9 mouse cellular contexts compared by ENCODE assay signal in the genomic region with DNA sequence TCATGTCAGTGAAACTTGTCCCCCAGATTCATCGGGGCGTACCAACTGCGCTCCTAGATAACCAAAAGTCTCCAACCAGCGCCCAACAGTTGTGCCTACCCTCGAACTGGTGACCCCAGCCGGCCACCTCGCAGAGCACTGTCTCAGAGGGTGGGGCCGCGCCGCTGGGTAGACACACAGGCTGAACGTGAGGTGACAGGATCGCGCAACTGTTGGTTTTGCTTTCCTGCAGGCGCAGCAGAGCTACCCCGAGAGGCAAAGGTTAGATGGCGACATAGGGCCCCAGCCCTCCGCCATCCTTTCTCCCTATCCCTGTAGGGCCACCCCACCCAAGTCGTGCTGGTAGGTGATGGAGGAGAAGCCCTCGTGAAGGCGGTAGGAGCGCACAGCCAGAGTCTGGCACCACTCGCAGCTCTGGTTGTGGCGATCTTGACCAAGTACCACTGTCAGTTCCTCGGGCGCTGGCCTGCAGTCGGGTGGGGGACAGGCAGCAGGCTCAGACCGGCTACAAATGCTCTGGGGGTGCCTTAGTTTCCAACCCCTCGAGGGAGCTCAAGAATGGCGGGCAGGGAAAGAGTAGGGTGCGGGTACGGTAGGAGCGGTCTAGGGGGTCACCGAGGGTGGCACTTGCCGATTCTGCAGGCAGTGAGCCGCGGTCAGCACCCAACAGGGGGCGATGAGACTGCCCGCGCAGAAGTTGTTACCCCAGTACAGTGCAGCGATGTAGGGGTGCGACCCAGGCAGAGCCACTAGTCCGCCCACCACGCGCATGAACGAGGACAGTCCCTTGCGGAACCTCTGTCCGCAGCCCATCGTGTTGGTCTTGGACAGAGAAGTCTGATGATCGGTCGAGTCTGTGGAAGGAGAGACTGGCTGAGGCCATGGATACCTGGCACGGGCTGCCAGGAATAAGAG. TPM values are rescaled to one million over a fixed set of nuclear protein-coding genes. Genes with fewer than 3 reads are reported as not detected.
A peak's percentile ranks its signal among the peaks of the same experiment; 100 is the strongest.
DNase-seq lines count a peak whose midpoint lies in the region; ATAC-seq and TF ChIP-seq lines count a peak whose summit lies in the region.
"Had no signal": no experiment of that assay in that cellular context is flagged by ENCODE, and none has a peak within 500 bp of the region (broad histone marks: within the 10 kb centered on the region; RNA-seq: fewer than 3 reads in every experiment).

No protein-coding gene starts in this region.

- no peak overlapping the region for H3K9ac ChIP-seq in limb, embryonic 14.5 days (ENCODE audit: low read depth, low read length, severe bottlenecking)
- H3K9ac ChIP-seq in stomach, embryonic 15.5 days: no peak overlapping the region

- H3K27me3 ChIP-seq in thymus, adult 2 months (ENCODE audit: control insufficient read depth, insufficient read depth, low read length): peaks cover 12% of the 10 kb centered on the region; the same call in 1 of the 2 replicates
- peaks cover 34% of the 10 kb centered on the region for H3K27me3 ChIP-seq in limb, embryonic 14.5 days (ENCODE audit: control insufficient read depth, insufficient read depth, low read length)
- peaks cover 40% of the 10 kb centered on the region for H3K27me3 ChIP-seq in stomach, embryonic 15.5 days (replicated peaks)

- intact Hi-C loops in gastrocnemius, adult 2 months (cut with DNase I): loop anchor here (1.0 kb wide), 1 partner anchor 51 kb away; no protein-coding TSS in a partner anchor
- intact Hi-C loops in gastrocnemius, postnatal 14 days (cut with DNase I; ENCODE audit: low total_unique reads): loop anchor here (2.0 to 5.0 kb wide), 2 partner anchors 49 to 97 kb away; no protein-coding TSS in a partner anchor
- intact Hi-C loops in left cerebral cortex, postnatal 4 days (cut with DNase I): loop anchor here (5.0 kb wide), 1 partner anchor 97 kb away; no protein-coding TSS in a partner anchor

- no peaks in the 10 kb centered on the region for H3K9me3 ChIP-seq in limb, embryonic 14.5 days (ENCODE audit: control insufficient read depth, low read length)
- H3K9me3 ChIP-seq in stomach, embryonic 15.5 days: no peaks in the 10 kb centered on the region

- H3K27ac ChIP-seq in gastrocnemius, adult 2 months: no peak overlapping the region
- H3K27ac ChIP-seq in thymus, adult 2 months (ENCODE audit: control insufficient read depth, insufficient read depth, low read length): no peak overlapping the region
- no peak overlapping the region for H3K27ac ChIP-seq in limb, embryonic 14.5 days (replicated peaks; ENCODE audit: low read depth, low read length)
- H3K27ac ChIP-seq in stomach, embryonic 15.5 days: no peak overlapping the region

- H3K4me2 ChIP-seq in limb, embryonic 14.5 days (replicated peaks; ENCODE audit: low read depth, low read length, severe bottlenecking): peak overlapping the region; percentile 42
- peak overlapping the region; percentile 52; the same call in 1 of the 2 replicates for H3K4me2 ChIP-seq in stomach, embryonic 15.5 days

- 30% methylated on average over 51 of the region's 51 CpGs for whole genome bisulfite sequencing in thymus, adult 2 months
- 29% methylated on average over 50 of the region's 51 CpGs for WGBS in limb, embryonic 14.5 days
- WGBS in stomach, embryonic 15.5 days: 28% methylated on average over 51 of the region's 51 CpGs

- no peak for ATAC-seq in limb, embryonic 14.5 days (ENCODE audit: low FRiP score, low read depth)
- no peak for ATAC-seq in stomach, embryonic 15.5 days (ENCODE audit: insufficient read depth, low FRiP score, low read depth)

- no peak for TF ChIP-seq POLR2A in thymus, adult 2 months (IDR thresholded peaks at IDR 0.05; ENCODE audit: control insufficient read depth, extremely low read depth, insufficient read depth, low read length, poor library complexity)
- TF ChIP-seq POLR2A in limb, embryonic 14.5 days (IDR thresholded peaks at IDR 0.05; ENCODE audit: borderline replicate concordance, extremely low read depth, insufficient read depth, insufficient read length): no peak

- peak overlapping the region; percentile 67 for H3K4me3 ChIP-seq in gastrocnemius, adult 2 months
- no peak overlapping the region for H3K4me3 ChIP-seq in thymus, adult 2 months (ENCODE audit: control insufficient read depth, insufficient read depth, low read length)
- 0 out of 2 replicates have a peak overlapping the region, but pooled peaks have one; percentile 26 for H3K4me3 ChIP-seq in limb, embryonic 14.5 days (replicated peaks; ENCODE audit: low read length)
- H3K4me3 ChIP-seq in stomach, embryonic 15.5 days (replicated peaks): no peak overlapping the region; the same call in 1 of the 2 replicates

- H3K4me1 ChIP-seq in thymus, adult 2 months (replicated peaks; ENCODE audit: control insufficient read depth, insufficient read depth, low read length): peaks cover 25% of the 10 kb centered on the region
- peaks cover 9% of the 10 kb centered on the region for H3K4me1 ChIP-seq in limb, embryonic 14.5 days (ENCODE audit: control insufficient read depth, insufficient read depth, low read length)
- H3K4me1 ChIP-seq in stomach, embryonic 15.5 days: peaks cover 4% of the 10 kb centered on the region; the same call in 1 of the 2 replicates

- no peak; the same call in 1 of the 2 replicates for TF ChIP-seq CTCF in gastrocnemius, adult 2 months (IDR thresholded peaks at IDR 0.05)
- TF ChIP-seq CTCF in thymus, adult 2 months (IDR thresholded peaks at IDR 0.05; ENCODE audit: borderline replicate concordance, control insufficient read depth, extremely low read depth, insufficient read depth, low read length, poor library complexity): no peak

- DNase-seq in gastrocnemius, adult 2 months: no peak
- no peak for DNase-seq in gastrocnemius, postnatal 14 days
- peak; percentile 26 for DNase-seq in thymus, adult 2 months
- no peak for DNase-seq in thymus, postnatal 25 days
- DNase-seq in limb, embryonic 14.5 days (ENCODE audit: low spot score): no peak
- DNase-seq in left cerebral cortex, postnatal 4 days: no peak
- no peak for DNase-seq in ovary, postnatal 14 days (ENCODE audit: low spot score)

- no peaks in the 10 kb centered on the region for H3K36me3 ChIP-seq in thymus, adult 2 months (ENCODE audit: control insufficient read depth, insufficient read depth, low read length)
- H3K36me3 ChIP-seq in limb, embryonic 14.5 days (ENCODE audit: control insufficient read depth, insufficient read depth, low read length): no peaks in the 10 kb centered on the region
- no peaks in the 10 kb centered on the region for H3K36me3 ChIP-seq in stomach, embryonic 15.5 days

RNA-seq across cellular contexts. Expression of a gene that starts 5.2 kb away (rescaled TPM):
- total RNA-seq in gastrocnemius, adult 2 months (2021): not detected
- total RNA-seq in gastrocnemius, postnatal 14 days (2021): not detected
- not detected in 2 replicates for polyA plus RNA-seq in thymus, adult 2 months (2012; rRNA removed)
- polyA plus RNA-seq in limb, embryonic 14.5 days (2012; rRNA removed): 0.52 TPM in 1 of 2 replicates, not detected in the other
- polyA plus RNA-seq in limb, embryonic 14.5 days (2014; fragmentation: Nextera tagmentation; extraction: Ambion mirVana): not detected in 2 replicates
- not detected in 2 replicates for polyA plus RNA-seq in stomach, embryonic 15.5 days (2015; fragmentation: Nextera tagmentation; extraction: Ambion mirVana)
- total RNA-seq in left cerebral cortex, postnatal 4 days (2021): 1 to 10 TPM in 1 of 2 experiments, under 1 TPM in 1; 0.97 to 1.1 TPM

RNA-seq across cellular contexts. Expression of a gene that starts 6.3 kb away (rescaled TPM):
- total RNA-seq in gastrocnemius, adult 2 months (2021): not detected
- not detected for total RNA-seq in gastrocnemius, postnatal 14 days (2021)
- polyA plus RNA-seq in thymus, adult 2 months (2012; rRNA removed): 0.39 and 1.6 TPM in 2 replicates
- polyA plus RNA-seq in limb, embryonic 14.5 days (2012; rRNA removed): 0.09 and 0.11 TPM in 2 replicates
- polyA plus RNA-seq in limb, embryonic 14.5 days (2014; fragmentation: Nextera tagmentation; extraction: Ambion mirVana): not detected in 2 replicates
- polyA plus RNA-seq in stomach, embryonic 15.5 days (2015; fragmentation: Nextera tagmentation; extraction: Ambion mirVana): 2.5 and 6.8 TPM in 2 replicates
- total RNA-seq in left cerebral cortex, postnatal 4 days (2021): under 1 TPM; 0.30 to 0.38 TPM
- polyA plus RNA-seq: neural tube, embryonic 14.5 days had no signal

RNA-seq across cellular contexts. Expression of a gene that starts 22.3 kb away (rescaled TPM):
- not detected for total RNA-seq in gastrocnemius, adult 2 months (2021)
- total RNA-seq in gastrocnemius, postnatal 14 days (2021): not detected
- polyA plus RNA-seq in thymus, adult 2 months (2012; rRNA removed): 0.83 and 6.0 TPM in 2 replicates
- not detected in 2 replicates for polyA plus RNA-seq in limb, embryonic 14.5 days (2012; rRNA removed)
- polyA plus RNA-seq in limb, embryonic 14.5 days (2014; fragmentation: Nextera tagmentation; extraction: Ambion mirVana): not detected in 2 replicates
- polyA plus RNA-seq in stomach, embryonic 15.5 days (2015; fragmentation: Nextera tagmentation; extraction: Ambion mirVana): 0.06 and 0.17 TPM in 2 replicates
- under 1 TPM in 1 of 2 experiments, not detected in 1; 0.36 TPM for total RNA-seq in left cerebral cortex, postnatal 4 days (2021)

RNA-seq across cellular contexts. Expression of a gene that starts 24.6 kb away (rescaled TPM):
- 1 to 10 TPM; 9.6 to 10.0 TPM for total RNA-seq in gastrocnemius, adult 2 months (2021)
- total RNA-seq in gastrocnemius, postnatal 14 days (2021): 10 to 100 TPM; 12.1 to 12.6 TPM
- 228 and 238 TPM in 2 replicates for polyA plus RNA-seq in thymus, adult 2 months (2012; rRNA removed)
- 81.4 and 92.8 TPM in 2 replicates for polyA plus RNA-seq in limb, embryonic 14.5 days (2012; rRNA removed)
- 51.7 and 57.5 TPM in 2 replicates for polyA plus RNA-seq in limb, embryonic 14.5 days (2014; fragmentation: Nextera tagmentation; extraction: Ambion mirVana)
- polyA plus RNA-seq in stomach, embryonic 15.5 days (2015; fragmentation: Nextera tagmentation; extraction: Ambion mirVana): 39.1 and 40.7 TPM in 2 replicates
- 10 to 100 TPM; 73.8 to 78.8 TPM for total RNA-seq in left cerebral cortex, postnatal 4 days (2021)

RNA-seq across cellular contexts. Expression of a gene that starts 43.8 kb away (rescaled TPM):
- total RNA-seq in gastrocnemius, adult 2 months (2021): under 1 TPM; 0.18 to 0.22 TPM
- 1 to 10 TPM; 1.0 to 1.6 TPM for total RNA-seq in gastrocnemius, postnatal 14 days (2021)
- 33.8 and 52.2 TPM in 2 replicates for polyA plus RNA-seq in thymus, adult 2 months (2012; rRNA removed)
- polyA plus RNA-seq in limb, embryonic 14.5 days (2012; rRNA removed): 18.6 and 28.4 TPM in 2 replicates
- 1.4 and 2.3 TPM in 2 replicates for polyA plus RNA-seq in limb, embryonic 14.5 days (2014; fragmentation: Nextera tagmentation; extraction: Ambion mirVana)
- 0.72 and 0.85 TPM in 2 replicates for polyA plus RNA-seq in stomach, embryonic 15.5 days (2015; fragmentation: Nextera tagmentation; extraction: Ambion mirVana)
- total RNA-seq in left cerebral cortex, postnatal 4 days (2021): 10 to 100 TPM; 86.0 to 87.5 TPM

Comparison
In these comparisons a context has a peak if more than half of its experiments do, and no peak if none do; other contexts are left out.
1. H3K4me3 ChIP-seq: peak in gastrocnemius, adult 2 months (single experiment) and limb, embryonic 14.5 days (single experiment); none in thymus, adult 2 months (single experiment) and stomach, embryonic 15.5 days (single experiment).